Mouse (Mus musculus): ENCODE data around the gene Tnfrsf12a. TPM values are rescaled to one million over a fixed set of nuclear protein-coding genes. Genes with fewer than 3 reads are reported as not detected.

Tnfrsf12a gene
- polyA plus RNA-seq, 1 experiment from 2014 or later, result 50.9 TPM

GRCm38 (mm10) chr17:23651363-23651762, 25.9 kb downstream of the Tnfrsf12a start:
- Histone ChIP-seq H3K4me3 (ENCODE audit: low read depth, low read length) (no peak overlapping the region), H3K4me2 (replicated peaks; ENCODE audit: low read depth) (no peak overlapping the region), H3K9ac (ENCODE audit: low read depth, low read length) (no peak overlapping the region), H3K27me3 (replicated peaks; ENCODE audit: control insufficient read depth, insufficient read depth, low read length) (no peaks in the 10 kb centered on the region), H3K9me3 (ENCODE audit: control insufficient read depth) (no peaks in the 10 kb centered on the region), H3K4me1 (replicated peaks; ENCODE audit: control insufficient read depth, insufficient read depth, low read length) (no peaks in the 10 kb centered on the region), H3K36me3 (ENCODE audit: control insufficient read depth, insufficient read depth) (no peaks in the 10 kb centered on the region), H3K27ac (ENCODE audit: low read depth, low read length) (no peak overlapping the region)
- ATAC-seq, result no peak
- TF ChIP-seq CTCF (IDR thresholded peaks at IDR 0.05; ENCODE audit: low read depth), result no peak
- 79% methylated on average over 6 of the region's 6 CpGs for WGBS

- Histone ChIP-seq H3K27me3 (replicated peaks; ENCODE audit: control insufficient read depth, insufficient read depth, low read length) (peaks cover 10% of the 10 kb centered on the region; the same call in 1 of the 2 replicates), H3K4me2 (replicated peaks; ENCODE audit: low read depth) (no peak overlapping the region), H3K27ac (ENCODE audit: low read depth, low read length) (no peak overlapping the region), H3K9me3 (ENCODE audit: control insufficient read depth) (no peaks in the 10 kb centered on the region), H3K36me3 (ENCODE audit: control insufficient read depth, insufficient read depth) (no peaks in the 10 kb centered on the region), H3K4me1 (replicated peaks; ENCODE audit: control insufficient read depth, insufficient read depth, low read length) (no peaks in the 10 kb centered on the region), H3K4me3 (ENCODE audit: low read depth, low read length) (no peak overlapping the region), H3K9ac (ENCODE audit: low read depth, low read length) (no peak overlapping the region)
- 48% methylated on average over 10 of the region's 10 CpGs for WGBS
- no peak for ATAC-seq
- no peak for TF ChIP-seq CTCF (IDR thresholded peaks at IDR 0.05; ENCODE audit: low read depth)
Observed at GRCm38 (mm10) chr17:23645894-23646293, 31.4 kb downstream of the Tnfrsf12a start.

- Histone ChIP-seq H3K4me3 (ENCODE audit: low read depth, low read length) (peak within 1 kb of the TSS; percentile 47), H3K9me3 (ENCODE audit: control insufficient read depth) (no peaks in the 10 kb centered on the region), H3K27me3 (replicated peaks; ENCODE audit: control insufficient read depth, insufficient read depth, low read length) (peaks cover 10% of the 10 kb centered on the region; the same call in 1 of the 2 replicates), H3K4me1 (replicated peaks; ENCODE audit: control insufficient read depth, insufficient read depth, low read length) (no peaks in the 10 kb centered on the region), H3K4me2 (replicated peaks; ENCODE audit: low read depth) (peak within 1 kb of the TSS; percentile 78), H3K27ac (ENCODE audit: low read depth, low read length) (no peak within 1 kb of the TSS), H3K9ac (ENCODE audit: low read depth, low read length) (peak within 1 kb of the TSS; percentile 40), H3K36me3 (ENCODE audit: control insufficient read depth, insufficient read depth) (no peaks in the 10 kb centered on the region)
- no peak for ATAC-seq
- no peak for TF ChIP-seq CTCF (IDR thresholded peaks at IDR 0.05; ENCODE audit: low read depth)
- WGBS, result 1% methylated on average over 58 of the region's 58 CpGs
Observed at GRCm38 (mm10) chr17:23644613-23645495, 32.4 kb downstream of the Tnfrsf12a start, which contains the start of gene Mmp25. TSS of gene Mmp25 (minus strand) at chr17:23645277.

GRCm38 (mm10) chr17:23631241-23631640, 46.0 kb downstream of the Tnfrsf12a start:
- H3K4me2 ChIP-seq (replicated peaks; ENCODE audit: low read depth), result no peak overlapping the region
- no peak overlapping the region for H3K9ac ChIP-seq (ENCODE audit: low read depth, low read length)
- H3K27me3 ChIP-seq (replicated peaks; ENCODE audit: control insufficient read depth, insufficient read depth, low read length), result no peaks in the 10 kb centered on the region
- no peak for ATAC-seq
- H3K4me3 ChIP-seq (ENCODE audit: low read depth, low read length), result no peak overlapping the region
- no peaks in the 10 kb centered on the region for H3K4me1 ChIP-seq (replicated peaks; ENCODE audit: control insufficient read depth, insufficient read depth, low read length)
- no peak for TF ChIP-seq CTCF (IDR thresholded peaks at IDR 0.05; ENCODE audit: low read depth)
- H3K9me3 ChIP-seq (ENCODE audit: control insufficient read depth), result no peaks in the 10 kb centered on the region
- H3K27ac ChIP-seq (ENCODE audit: low read depth, low read length), result no peak overlapping the region
- WGBS, result 78% methylated on average over 8 of the region's 8 CpGs
- no peaks in the 10 kb centered on the region for H3K36me3 ChIP-seq (ENCODE audit: control insufficient read depth, insufficient read depth)

GRCm38 (mm10) chr17:23630195-23631020, 46.9 kb downstream of the Tnfrsf12a start:
- Histone ChIP-seq H3K9ac (ENCODE audit: low read depth, low read length) (no peak overlapping the region), H3K9me3 (ENCODE audit: control insufficient read depth) (no peaks in the 10 kb centered on the region), H3K27me3 (replicated peaks; ENCODE audit: control insufficient read depth, insufficient read depth, low read length) (no peaks in the 10 kb centered on the region), H3K4me1 (replicated peaks; ENCODE audit: control insufficient read depth, insufficient read depth, low read length) (no peaks in the 10 kb centered on the region), H3K27ac (ENCODE audit: low read depth, low read length) (no peak overlapping the region), H3K4me3 (ENCODE audit: low read depth, low read length) (no peak overlapping the region), H3K36me3 (ENCODE audit: control insufficient read depth, insufficient read depth) (no peaks in the 10 kb centered on the region), H3K4me2 (replicated peaks; ENCODE audit: low read depth) (peak overlapping the region; percentile 46)
- TF ChIP-seq CTCF (IDR thresholded peaks at IDR 0.05; ENCODE audit: low read depth), result peak; percentile 93
- WGBS, result 11% methylated on average over 22 of the region's 22 CpGs
- peak; percentile 80 for ATAC-seq

GRCm38 (mm10) chr17:23627813-23628212, 49.5 kb downstream of the Tnfrsf12a start:
- H3K27ac ChIP-seq (ENCODE audit: low read depth, low read length), result no peak overlapping the region
- no peak overlapping the region for H3K9ac ChIP-seq (ENCODE audit: low read depth, low read length)
- no peaks in the 10 kb centered on the region for H3K9me3 ChIP-seq (ENCODE audit: control insufficient read depth)
- H3K36me3 ChIP-seq (ENCODE audit: control insufficient read depth, insufficient read depth), result no peaks in the 10 kb centered on the region
- H3K4me2 ChIP-seq (replicated peaks; ENCODE audit: low read depth), result no peak overlapping the region
- H3K4me1 ChIP-seq (replicated peaks; ENCODE audit: control insufficient read depth, insufficient read depth, low read length), result no peaks in the 10 kb centered on the region
- no peak for ATAC-seq
- 44% methylated on average over 7 of the region's 7 CpGs for WGBS
- TF ChIP-seq CTCF (IDR thresholded peaks at IDR 0.05; ENCODE audit: low read depth), result no peak
- no peaks in the 10 kb centered on the region for H3K27me3 ChIP-seq (replicated peaks; ENCODE audit: control insufficient read depth, insufficient read depth, low read length)
- no peak overlapping the region for H3K4me3 ChIP-seq (ENCODE audit: low read depth, low read length)

Other genes starting within 250 kb of the Tnfrsf12a start
- gene Vmn2r117, start 197.8 kb downstream of the Tnfrsf12a start, polyA plus RNA-seq (2015; fragmentation: Nextera tagmentation; extraction: Ambion mirVana), result not detected in 2 replicates
- 8.1 and 8.2 TPM in 2 replicates for gene Zfp213, start 113.2 kb downstream of the Tnfrsf12a start, polyA plus RNA-seq (2015; fragmentation: Nextera tagmentation; extraction: Ambion mirVana)
- 3.1 and 3.4 TPM in 2 replicates for gene Zfp13, start 78.0 kb downstream of the Tnfrsf12a start, polyA plus RNA-seq (2015; fragmentation: Nextera tagmentation; extraction: Ambion mirVana)
- not detected in 2 replicates for gene Zscan10, start 76.6 kb downstream of the Tnfrsf12a start, polyA plus RNA-seq (2015; fragmentation: Nextera tagmentation; extraction: Ambion mirVana)
- 0.13 and 0.16 TPM in 2 replicates for gene Mmp25, start 32.2 kb downstream of the Tnfrsf12a start, polyA plus RNA-seq (2015; fragmentation: Nextera tagmentation; extraction: Ambion mirVana)
- 7.8 and 8.5 TPM in 2 replicates for gene Bicdl2, start 17.0 kb downstream of the Tnfrsf12a start, polyA plus RNA-seq (2015; fragmentation: Nextera tagmentation; extraction: Ambion mirVana)
- gene Hcfc1r1, start 3.9 kb downstream of the Tnfrsf12a start, polyA plus RNA-seq (2015; fragmentation: Nextera tagmentation; extraction: Ambion mirVana), result 131 and 136 TPM in 2 replicates
- gene Thoc6, start 3.6 kb downstream of the Tnfrsf12a start, polyA plus RNA-seq (2015; fragmentation: Nextera tagmentation; extraction: Ambion mirVana), result 14.7 and 15.5 TPM in 2 replicates
- 0.38 and 0.42 TPM in 2 replicates for gene Cldn6, start 1.8 kb upstream of the Tnfrsf12a start, polyA plus RNA-seq (2015; fragmentation: Nextera tagmentation; extraction: Ambion mirVana)
- 0.23 and 0.34 TPM in 2 replicates for gene Cldn9, start 6.6 kb upstream of the Tnfrsf12a start, polyA plus RNA-seq (2015; fragmentation: Nextera tagmentation; extraction: Ambion mirVana)
- 0.05 TPM in 1 of 2 replicates, not detected in the other for gene 1520401A03Rik, start 45.3 kb upstream of the Tnfrsf12a start, polyA plus RNA-seq (2015; fragmentation: Nextera tagmentation; extraction: Ambion mirVana)
- gene Pkmyt1, start 48.9 kb upstream of the Tnfrsf12a start, polyA plus RNA-seq (2015; fragmentation: Nextera tagmentation; extraction: Ambion mirVana), result 12.4 and 12.6 TPM in 2 replicates
- gene Paqr4, start 63.4 kb upstream of the Tnfrsf12a start, polyA plus RNA-seq (2015; fragmentation: Nextera tagmentation; extraction: Ambion mirVana), result 15.0 and 15.9 TPM in 2 replicates
- gene Kremen2, start 68.4 kb upstream of the Tnfrsf12a start, polyA plus RNA-seq (2015; fragmentation: Nextera tagmentation; extraction: Ambion mirVana), result 2.7 and 2.8 TPM in 2 replicates
- gene Flywch1, start 94.1 kb upstream of the Tnfrsf12a start, polyA plus RNA-seq (2015; fragmentation: Nextera tagmentation; extraction: Ambion mirVana), result 36.8 and 39.0 TPM in 2 replicates
- gene Flywch2, start 108.6 kb upstream of the Tnfrsf12a start, polyA plus RNA-seq (2015; fragmentation: Nextera tagmentation; extraction: Ambion mirVana), result 17.6 and 19.1 TPM in 2 replicates
- gene Srrm2, start 113.1 kb upstream of the Tnfrsf12a start, polyA plus RNA-seq (2015; fragmentation: Nextera tagmentation; extraction: Ambion mirVana), result 185 and 230 TPM in 2 replicates
- gene Elob, start 151.7 kb upstream of the Tnfrsf12a start, polyA plus RNA-seq (2015; fragmentation: Nextera tagmentation; extraction: Ambion mirVana), result 994 and 1,025 TPM in 2 replicates
- not detected in 2 replicates for gene Prss33, start 158.6 kb upstream of the Tnfrsf12a start, polyA plus RNA-seq (2015; fragmentation: Nextera tagmentation; extraction: Ambion mirVana)
- gene Prss32, start 166.4 kb upstream of the Tnfrsf12a start, polyA plus RNA-seq (2015; fragmentation: Nextera tagmentation; extraction: Ambion mirVana), result 16.2 and 23.1 TPM in 2 replicates
- gene Prss41, start 166.7 kb upstream of the Tnfrsf12a start, polyA plus RNA-seq (2015; fragmentation: Nextera tagmentation; extraction: Ambion mirVana), result 5.2 and 6.2 TPM in 2 replicates
- not detected in 2 replicates for gene Prss21, start 190.6 kb upstream of the Tnfrsf12a start, polyA plus RNA-seq (2015; fragmentation: Nextera tagmentation; extraction: Ambion mirVana)
- gene Dcpp1, start 203.4 kb upstream of the Tnfrsf12a start, polyA plus RNA-seq (2015; fragmentation: Nextera tagmentation; extraction: Ambion mirVana), result 3.8 and 6.3 TPM in 2 replicates
- gene Dcpp2, start 203.4 kb upstream of the Tnfrsf12a start, polyA plus RNA-seq (2015; fragmentation: Nextera tagmentation; extraction: Ambion mirVana), result not detected in 2 replicates
- 4.7 and 7.6 TPM in 2 replicates for gene Dcpp3, start 240.0 kb upstream of the Tnfrsf12a start, polyA plus RNA-seq (2015; fragmentation: Nextera tagmentation; extraction: Ambion mirVana)

Data from intestine, postnatal 0 days (tissue).